In the genomic region with DNA sequence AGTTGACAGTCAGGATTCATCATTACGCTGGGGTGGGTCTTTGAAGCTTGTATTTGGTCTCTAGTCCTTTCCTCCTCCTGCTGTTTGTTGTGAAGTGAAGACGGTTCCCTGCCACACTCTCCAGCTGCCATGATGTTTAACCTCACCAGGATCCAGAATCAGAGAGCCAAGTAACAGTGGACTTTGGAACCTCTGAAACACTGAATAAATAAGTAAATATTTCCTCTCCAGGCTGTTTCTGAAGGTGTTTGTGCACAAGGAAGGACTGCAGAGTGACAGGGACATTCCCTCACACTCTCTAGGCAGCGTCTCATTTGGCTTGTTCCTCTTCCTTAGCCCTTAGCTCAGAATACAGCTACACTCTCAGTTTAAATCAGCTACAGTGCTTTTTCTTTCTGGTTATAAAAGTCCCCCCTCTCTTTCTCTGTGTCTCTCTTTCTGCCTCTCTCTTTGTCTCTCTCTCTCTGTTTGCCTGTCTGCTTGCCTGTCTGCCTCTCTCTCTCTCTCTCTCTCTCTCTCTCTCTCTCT, we compare ENCODE assay signal across 31 mouse cellular contexts. TPM values are rescaled to one million over a fixed set of nuclear protein-coding genes. Genes with fewer than 3 reads are reported as not detected.
DNase-seq lines count a peak whose midpoint lies in the region; ATAC-seq and TF ChIP-seq lines count a peak whose summit lies in the region.
"Had no signal": no experiment of that assay in that cellular context is flagged by ENCODE, and none has a peak within 500 bp of the region (broad histone marks: within the 10 kb centered on the region; RNA-seq: fewer than 3 reads in every experiment).

No protein-coding gene starts in this region.

- WGBS in intestine, embryonic 16.5 days = 36% methylated on average over 3 of the region's 3 CpGs
- 37% methylated on average over 3 of the region's 3 CpGs for WGBS in intestine, embryonic 15.5 days
- WGBS in forebrain, embryonic 15.5 days = 77% methylated on average over 3 of the region's 3 CpGs

- peak overlapping the region; percentile 33; the same call in 1 of the 2 replicates for H3K27ac ChIP-seq in intestine, embryonic 16.5 days (ENCODE audit: low read length)
- no peak overlapping the region for H3K27ac ChIP-seq in intestine, embryonic 15.5 days
- no peak overlapping the region for H3K27ac ChIP-seq in CH12.LX (ENCODE audit: insufficient read depth, low read depth)
- no peak overlapping the region for H3K27ac ChIP-seq in forebrain, embryonic 15.5 days (replicated peaks)
- H3K27ac ChIP-seq: forebrain, embryonic 13.5 days; hindbrain, embryonic 12.5 days; hindbrain, postnatal 0 days; limb, embryonic 10.5 days; limb, embryonic 15.5 days; midbrain, embryonic 10.5 days; midbrain, embryonic 15.5 days had no signal

- TF ChIP-seq RAD21 in CH12.LX (IDR thresholded peaks at IDR 0.05; ENCODE audit: low read depth, low read length) = no peak

- no peaks in the 10 kb centered on the region for H3K9me3 ChIP-seq in intestine, embryonic 16.5 days (ENCODE audit: control insufficient read depth, low read length)
- H3K9me3 ChIP-seq in intestine, embryonic 15.5 days = no peaks in the 10 kb centered on the region
- no peaks in the 10 kb centered on the region for H3K9me3 ChIP-seq in CH12.LX (replicated peaks; ENCODE audit: low read length)
- H3K9me3 ChIP-seq in forebrain, embryonic 15.5 days = no peaks in the 10 kb centered on the region
- H3K9me3 ChIP-seq: forebrain, embryonic 13.5 days; hindbrain, embryonic 12.5 days; limb, embryonic 10.5 days; limb, embryonic 15.5 days; midbrain, embryonic 10.5 days; midbrain, embryonic 15.5 days had no signal

- no peak for TF ChIP-seq CTCF in CH12.LX (conservative IDR thresholded peaks at IDR 0.05 in 1 of 2, IDR thresholded peaks at IDR 0.05 in 1 of 2; ENCODE audit: low read depth in 2 of 2, low read length in 2 of 2)

- 0 out of 2 replicates have a peak overlapping the region, but pooled peaks have one; percentile 24 for H3K9ac ChIP-seq in intestine, embryonic 16.5 days (ENCODE audit: low read depth, low read length)
- no peak overlapping the region for H3K9ac ChIP-seq in intestine, embryonic 15.5 days
- no peak overlapping the region for H3K9ac ChIP-seq in CH12.LX (ENCODE audit: insufficient read depth, low read depth)
- H3K9ac ChIP-seq in forebrain, embryonic 15.5 days (replicated peaks) = no peak overlapping the region
- H3K9ac ChIP-seq: forebrain, embryonic 13.5 days; hindbrain, embryonic 12.5 days; limb, embryonic 15.5 days; midbrain, embryonic 15.5 days had no signal

- H3K4me3 ChIP-seq in intestine, embryonic 16.5 days (ENCODE audit: low read length) = no peak overlapping the region
- H3K4me3 ChIP-seq in intestine, embryonic 15.5 days (replicated peaks) = no peak overlapping the region
- no peak overlapping the region for H3K4me3 ChIP-seq in CH12.LX (replicated peaks in 1 of 3; ENCODE audit: low read depth in 2 of 3, low read length in 2 of 3, poor library complexity in 1 of 3)
- no peak overlapping the region for H3K4me3 ChIP-seq in forebrain, embryonic 15.5 days
- H3K4me3 ChIP-seq: forebrain, embryonic 13.5 days; hindbrain, embryonic 12.5 days; limb, embryonic 10.5 days; limb, embryonic 15.5 days; midbrain, embryonic 10.5 days; midbrain, embryonic 15.5 days had no signal

- H3K79me2 ChIP-seq in CH12.LX (replicated peaks; ENCODE audit: control insufficient read depth, extremely low read depth, insufficient read depth, poor library complexity, severe bottlenecking) = no peaks in the 10 kb centered on the region

- no peak; the same call in 1 of the 2 replicates for TF ChIP-seq EP300 in CH12.LX (IDR thresholded peaks at IDR 0.05; ENCODE audit: low read length)

- no peaks in the 10 kb centered on the region for H3K27me3 ChIP-seq in intestine, embryonic 16.5 days (replicated peaks; ENCODE audit: control insufficient read depth, insufficient read depth, low read length)
- H3K27me3 ChIP-seq in intestine, embryonic 15.5 days (replicated peaks) = no peaks in the 10 kb centered on the region
- H3K27me3 ChIP-seq in CH12.LX (replicated peaks) = no peaks in the 10 kb centered on the region
- H3K27me3 ChIP-seq in forebrain, embryonic 15.5 days = no peaks in the 10 kb centered on the region
- H3K27me3 ChIP-seq: forebrain, embryonic 13.5 days; hindbrain, embryonic 12.5 days; limb, embryonic 15.5 days; midbrain, embryonic 15.5 days had no signal

- H3K4me1 ChIP-seq in intestine, embryonic 16.5 days (ENCODE audit: control insufficient read depth, insufficient read depth, low read length) = peaks cover 8% of the 10 kb centered on the region; the same call in 1 of the 2 replicates
- 0 out of 2 replicates have a peak, but pooled peaks cover 3% of the 10 kb centered on the region for H3K4me1 ChIP-seq in intestine, embryonic 15.5 days (replicated peaks)
- H3K4me1 ChIP-seq in CH12.LX (ENCODE audit: control insufficient read depth in 1 of 2, insufficient read depth in 2 of 2) = peaks cover 6 to 52% of the 10 kb centered on the region in 2 experiments
- no peaks in the 10 kb centered on the region for H3K4me1 ChIP-seq in forebrain, embryonic 15.5 days
- H3K4me1 ChIP-seq: forebrain, embryonic 13.5 days; hindbrain, embryonic 12.5 days; limb, embryonic 15.5 days; midbrain, embryonic 10.5 days; midbrain, embryonic 15.5 days had no signal

- dilution Hi-C loops in CH12.LX (cut with MboI; ENCODE audit: extremely low pct_ligation_motif_present, extremely low pct_unique_long_range_greater_than_20kb, low sequenced_read_pairs) = no loop called here

- in situ Hi-C loops in CH12.LX (cut with MboI; ENCODE audit: low pct_ligation_motif_present, low pct_unique_long_range_greater_than_20kb, low sequenced_read_pairs) = no loop called here

- no peak for TF ChIP-seq POLR2A in CH12.LX (IDR thresholded peaks at IDR 0.05; ENCODE audit: low read depth, low read length)

- no peak for DNase-seq in CH12.LX (ENCODE audit: extremely low read depth)
- DNase-seq in yolk sac, embryonic 10.5 days (ENCODE audit: low spot score) = peak; percentile 40
- no peak for DNase-seq in left cerebral cortex, postnatal 4 days
- DNase-seq: adrenal gland, postnatal 14 days; cerebellum, adult 18-20 months; cerebellum, postnatal 14 days; gastrocnemius, postnatal 14 days; heart, postnatal 36 days; kidney, adult 18-20 months; kidney, postnatal 36 days; layer of hippocampus, postnatal 36 days; lung, postnatal 10 days; right cerebral cortex, postnatal 4 days had no signal

- H3K36me3 ChIP-seq in intestine, embryonic 16.5 days (ENCODE audit: control insufficient read depth, insufficient read depth, low read length) = no peaks in the 10 kb centered on the region
- no peaks in the 10 kb centered on the region for H3K36me3 ChIP-seq in intestine, embryonic 15.5 days
- no peaks in the 10 kb centered on the region for H3K36me3 ChIP-seq in CH12.LX (replicated peaks in 1 of 2; ENCODE audit: control insufficient read depth in 1 of 2, insufficient read depth in 1 of 2, low read length in 1 of 2)
- no peaks in the 10 kb centered on the region for H3K36me3 ChIP-seq in forebrain, embryonic 15.5 days
- H3K36me3 ChIP-seq: hindbrain, embryonic 12.5 days; limb, embryonic 10.5 days; limb, embryonic 15.5 days; midbrain, embryonic 10.5 days; midbrain, embryonic 15.5 days had no signal

- ATAC-seq in intestine, embryonic 16.5 days = peak; percentile 49
- no peak for ATAC-seq in intestine, embryonic 15.5 days
- ATAC-seq in megakaryocyte, adult 5-6 weeks (ENCODE audit: poor library complexity, severe bottlenecking) = peak; percentile 33; the same call in 1 of the 2 replicates
- ATAC-seq in forebrain, embryonic 15.5 days (replicated peaks) = no peak
- ATAC-seq: forebrain, embryonic 13.5 days; hindbrain, postnatal 0 days; midbrain, embryonic 15.5 days had no signal

- H3K4me2 ChIP-seq in intestine, embryonic 16.5 days (ENCODE audit: low read depth, low read length) = no peak overlapping the region
- no peak overlapping the region for H3K4me2 ChIP-seq in intestine, embryonic 15.5 days (replicated peaks)
- H3K4me2 ChIP-seq in CH12.LX (ENCODE audit: insufficient read depth, low read depth, poor library complexity, severe bottlenecking) = no peak overlapping the region
- H3K4me2 ChIP-seq in forebrain, embryonic 15.5 days (replicated peaks) = no peak overlapping the region
- H3K4me2 ChIP-seq: forebrain, embryonic 13.5 days; hindbrain, embryonic 12.5 days; limb, embryonic 15.5 days; midbrain, embryonic 15.5 days had no signal

- intact Hi-C loops in left cerebral cortex, postnatal 4 days (cut with DNase I) = no loop called here

TF ChIP-seq in CH12.LX, 34 proteins besides CTCF, POLR2A, EP300 and RAD21 (continues in another document):
- 0 out of 2 replicates have a peak, but pooled peaks have one; percentile 52 for TF ChIP-seq IRF4 (IDR thresholded peaks at IDR 0.05; ENCODE audit: low read depth, low read length)

RNA-seq across cellular contexts. Expression of a gene that starts 5.5 kb away (rescaled TPM):
- polyA plus RNA-seq in intestine, embryonic 16.5 days (2015; fragmentation: Nextera tagmentation; extraction: Ambion mirVana) = 2.4 and 2.5 TPM in 2 replicates
- polyA plus RNA-seq in intestine, embryonic 15.5 days (2015; fragmentation: Nextera tagmentation; extraction: Ambion mirVana) = 2.1 TPM in 2 replicates
- total RNA-seq in CH12.LX (2012; rRNA removed) (0.13 TPM in 2 replicates), CH12.LX (2014; rRNA removed) (0.48 and 0.50 TPM in 2 replicates)
- 1.1 TPM in 2 replicates for polyA plus RNA-seq in CH12.LX (2012; ENCODE audit: insufficient read length, low read depth)
- total RNA-seq in megakaryocyte, adult 5-6 weeks (2015) = 209 and 227 TPM in 2 replicates
- 286 and 332 TPM in 2 replicates for total RNA-seq in megakaryocyte, adult 5-6 weeks (2017)
- total RNA-seq in left cerebral cortex, postnatal 4 days (2021) = 1 to 10 TPM; 2.1 to 2.2 TPM
- 0.96 and 1.0 TPM in 2 replicates for polyA plus RNA-seq in forebrain, embryonic 15.5 days (2015; fragmentation: Nextera tagmentation; extraction: Ambion mirVana)

RNA-seq across cellular contexts. Expression of a gene that starts 5.5 kb away (rescaled TPM):
- not detected in 2 replicates for polyA plus RNA-seq in intestine, embryonic 16.5 days (2015; fragmentation: Nextera tagmentation; extraction: Ambion mirVana)
- polyA plus RNA-seq in intestine, embryonic 15.5 days (2015; fragmentation: Nextera tagmentation; extraction: Ambion mirVana) = not detected in 2 replicates
- total RNA-seq in CH12.LX (2012; rRNA removed) (not detected in 2 replicates), CH12.LX (2014; rRNA removed) (not detected in 2 replicates)
- not detected in 2 replicates for polyA plus RNA-seq in CH12.LX (2012; ENCODE audit: insufficient read length, low read depth)
- 9.8 and 11.2 TPM in 2 replicates for total RNA-seq in megakaryocyte, adult 5-6 weeks (2015)
- 0.81 and 2.3 TPM in 2 replicates for total RNA-seq in megakaryocyte, adult 5-6 weeks (2017)
- total RNA-seq in left cerebral cortex, postnatal 4 days (2021) = not detected
- not detected in 2 replicates for polyA plus RNA-seq in forebrain, embryonic 15.5 days (2015; fragmentation: Nextera tagmentation; extraction: Ambion mirVana)
- total RNA-seq: adrenal gland, postnatal 14 days; gastrocnemius, postnatal 14 days; granulocyte monocyte progenitor cell, adult 5-6 weeks; heart, postnatal 36 days; hindbrain, postnatal 0 days; layer of hippocampus, postnatal 36 days had no signal
- polyA plus RNA-seq: brain, embryonic 14.5 days; embryonic facial prominence, embryonic 11.5 days; forebrain, embryonic 13.5 days; heart, embryonic 16.5 days; hindbrain, embryonic 12.5 days; hindbrain, postnatal 0 days; kidney, embryonic 16.5 days; limb, embryonic 10.5 days; limb, embryonic 15.5 days; midbrain, embryonic 10.5 days; midbrain, embryonic 15.5 days; stomach, embryonic 14.5 days; urinary bladder, adult 2 months had no signal

RNA-seq across cellular contexts. Expression of a gene that starts 53.2 kb away (rescaled TPM):
- polyA plus RNA-seq in intestine, embryonic 16.5 days (2015; fragmentation: Nextera tagmentation; extraction: Ambion mirVana) = 0.38 and 0.60 TPM in 2 replicates
- polyA plus RNA-seq in intestine, embryonic 15.5 days (2015; fragmentation: Nextera tagmentation; extraction: Ambion mirVana) = 0.19 and 0.53 TPM in 2 replicates
- total RNA-seq in CH12.LX (2012; rRNA removed) (0.13 TPM in 1 of 2 replicates, not detected in the other), CH12.LX (2014; rRNA removed) (not detected in 2 replicates)
- not detected in 2 replicates for polyA plus RNA-seq in CH12.LX (2012; ENCODE audit: insufficient read length, low read depth)
- total RNA-seq in megakaryocyte, adult 5-6 weeks (2015) = not detected in 2 replicates
- total RNA-seq in megakaryocyte, adult 5-6 weeks (2017) = not detected in 2 replicates
- under 1 TPM; 0.26 to 0.56 TPM for total RNA-seq in left cerebral cortex, postnatal 4 days (2021)
- not detected in 2 replicates for polyA plus RNA-seq in forebrain, embryonic 15.5 days (2015; fragmentation: Nextera tagmentation; extraction: Ambion mirVana)
- total RNA-seq: adrenal gland, postnatal 14 days; granulocyte monocyte progenitor cell, adult 5-6 weeks had no signal
- polyA plus RNA-seq: forebrain, embryonic 13.5 days; hindbrain, postnatal 0 days; limb, embryonic 10.5 days; midbrain, embryonic 10.5 days had no signal

Comparison
In these comparisons a context has a peak if more than half of its experiments do, and no peak if none do; other contexts are left out.
1. ATAC-seq: peak in intestine, embryonic 16.5 days (single experiment) and megakaryocyte, adult 5-6 weeks (single experiment); none in intestine, embryonic 15.5 days (single experiment) and forebrain, embryonic 15.5 days (single experiment).